ENCODE assay signal across 7 mouse cellular contexts in genomic region chr14:25841991-25842687, GRCm38 (mm10). TPM values are rescaled to one million over a fixed set of nuclear protein-coding genes. Genes with fewer than 3 reads are reported as not detected.
A peak's percentile ranks its signal among the peaks of the same experiment; 100 is the strongest.
DNase-seq lines count a peak whose midpoint lies in the region; ATAC-seq lines count a peak whose summit lies in the region.

Anxa11 (plus strand) TSS chr14:25842156.

- H3K4me1 ChIP-seq in intestine, embryonic 14.5 days (replicated peaks; ENCODE audit: control insufficient read depth, insufficient read depth, low read length) = 0 out of 2 replicates have a peak, but pooled peaks cover 9% of the 10 kb centered on the region
- 0 out of 2 replicates have a peak, but pooled peaks cover 3% of the 10 kb centered on the region for H3K4me1 ChIP-seq in limb, embryonic 11.5 days (ENCODE audit: control insufficient read depth, insufficient read depth, low read length)
- peaks cover 15% of the 10 kb centered on the region for H3K4me1 ChIP-seq in midbrain, embryonic 13.5 days (replicated peaks)

- peak within 1 kb of the TSS; percentile 52; the same call in 1 of the 2 replicates for H3K27ac ChIP-seq in intestine, embryonic 14.5 days (ENCODE audit: low read depth)
- no peak within 1 kb of the TSS for H3K27ac ChIP-seq in limb, embryonic 11.5 days (replicated peaks; ENCODE audit: low read depth, low read length)
- no peak within 1 kb of the TSS for H3K27ac ChIP-seq in midbrain, embryonic 13.5 days

- H3K36me3 ChIP-seq in intestine, embryonic 14.5 days (ENCODE audit: control insufficient read depth, insufficient read depth, low read length) = no peaks in the 10 kb centered on the region
- H3K36me3 ChIP-seq in limb, embryonic 11.5 days (ENCODE audit: control insufficient read depth, insufficient read depth, low read length) = no peaks in the 10 kb centered on the region
- H3K36me3 ChIP-seq in midbrain, embryonic 13.5 days = no peaks in the 10 kb centered on the region

- H3K9me3 ChIP-seq in intestine, embryonic 14.5 days (ENCODE audit: control insufficient read depth, low read length) = no peaks in the 10 kb centered on the region
- no peaks in the 10 kb centered on the region for H3K9me3 ChIP-seq in limb, embryonic 11.5 days (ENCODE audit: control insufficient read depth, low read length)
- H3K9me3 ChIP-seq in midbrain, embryonic 13.5 days = no peaks in the 10 kb centered on the region

- peak within 1 kb of the TSS; percentile 66 for H3K9ac ChIP-seq in intestine, embryonic 14.5 days (ENCODE audit: low read length)
- peak within 1 kb of the TSS; percentile 56 for H3K9ac ChIP-seq in limb, embryonic 11.5 days (ENCODE audit: low read length)
- H3K9ac ChIP-seq in midbrain, embryonic 13.5 days (replicated peaks) = peak within 1 kb of the TSS; percentile 30; the same call in 1 of the 2 replicates

- under 1% methylated on average over 54 of the region's 54 CpGs for WGBS in intestine, embryonic 14.5 days
- under 1% methylated on average over 54 of the region's 54 CpGs for WGBS in limb, embryonic 11.5 days
- under 1% methylated on average over 54 of the region's 54 CpGs for WGBS in midbrain, embryonic 13.5 days

- peak; percentile 94 for DNase-seq in adrenal gland, adult 2 months
- peak; percentile 85 for DNase-seq in embryo, embryonic 10.5 days (ENCODE audit: low spot score)
- DNase-seq in gastrocnemius, postnatal 36 days = peak; percentile 82 to 85
- peak; percentile 91 for DNase-seq in intestine, embryonic 14.5 days (ENCODE audit: low spot score)
- DNase-seq in limb, embryonic 11.5 days (ENCODE audit: low spot score) = peak; percentile 83
- peak; percentile 89 to 96 for DNase-seq in spleen, adult 18-20 months

- H3K4me3 ChIP-seq in intestine, embryonic 14.5 days (ENCODE audit: low read depth, low read length) = peak within 1 kb of the TSS; percentile 64
- peak within 1 kb of the TSS; percentile 57 for H3K4me3 ChIP-seq in limb, embryonic 11.5 days (ENCODE audit: low read depth, low read length)
- H3K4me3 ChIP-seq in midbrain, embryonic 13.5 days (replicated peaks) = peak within 1 kb of the TSS; percentile 50

- ATAC-seq in intestine, embryonic 14.5 days (replicated peaks; ENCODE audit: low FRiP score, low TSS enrichment, low read depth) = peak; percentile 86
- 0 out of 2 replicates have a peak, but pooled peaks have one; percentile 51 for ATAC-seq in limb, embryonic 11.5 days (ENCODE audit: insufficient number of reproducible peaks, low FRiP score, low TSS enrichment, low read depth)
- peak; percentile 45 for ATAC-seq in midbrain, embryonic 13.5 days

- H3K4me2 ChIP-seq in intestine, embryonic 14.5 days (ENCODE audit: low read length) = peak within 1 kb of the TSS; percentile 95
- H3K4me2 ChIP-seq in limb, embryonic 11.5 days (ENCODE audit: low read depth, severe bottlenecking) = peak within 1 kb of the TSS; percentile 98
- peak within 1 kb of the TSS; percentile 87 for H3K4me2 ChIP-seq in midbrain, embryonic 13.5 days (replicated peaks)

- H3K27me3 ChIP-seq in intestine, embryonic 14.5 days (replicated peaks; ENCODE audit: control insufficient read depth, insufficient read depth, low read length) = peaks cover 10% of the 10 kb centered on the region; the same call in 1 of the 2 replicates
- H3K27me3 ChIP-seq in limb, embryonic 11.5 days (ENCODE audit: control insufficient read depth, insufficient read depth, low read length) = peaks cover 15% of the 10 kb centered on the region
- H3K27me3 ChIP-seq in midbrain, embryonic 13.5 days = peaks cover 55% of the 10 kb centered on the region

- intact Hi-C loops in gastrocnemius, postnatal 36 days (cut with DNase I) = no loop called here

RNA-seq across cellular contexts. Expression of gene Anxa11, which starts in this region (rescaled TPM):
- 10 to 100 TPM; 59.3 to 75.7 TPM for total RNA-seq in adrenal gland, adult 2 months (2021)
- 96.9 and 103 TPM in 2 replicates for polyA plus RNA-seq in adrenal gland, adult 2 months (2012; rRNA removed)
- total RNA-seq in gastrocnemius, postnatal 36 days (2021) = 10 to 100 TPM; 90.7 to 93.7 TPM
- polyA plus RNA-seq in intestine, embryonic 14.5 days (2014; fragmentation: Nextera tagmentation; extraction: Ambion mirVana) = 66.8 and 68.3 TPM in 2 replicates
- 5.0 and 5.1 TPM in 2 replicates for polyA plus RNA-seq in limb, embryonic 11.5 days (2014; fragmentation: Nextera tagmentation; extraction: Ambion mirVana)
- 1.9 TPM in 2 replicates for polyA plus RNA-seq in midbrain, embryonic 13.5 days (2015; fragmentation: Nextera tagmentation; extraction: Ambion mirVana)

Comparison
In these comparisons a context has a peak if more than half of its experiments do, and no peak if none do; other contexts are left out.
1. RNA of gene Anxa11 (polyA plus RNA-seq): 96.9 to 103 TPM in adrenal gland, adult 2 months and 66.8 to 68.3 TPM in intestine, embryonic 14.5 days; 5.0 to 5.1 TPM in limb, embryonic 11.5 days and 1.9 TPM in midbrain, embryonic 13.5 days; every median in the first group is over 10 times any median in the second.
2. Peak in every context shown above with its lines, with median percentiles within 50 percentile points of each other: DNase-seq, ATAC-seq, H3K4me2 ChIP-seq, H3K4me3 ChIP-seq and H3K9ac ChIP-seq.